Mouse (Mus musculus): ENCODE measurements around the gene Zfp704.

DNA sequence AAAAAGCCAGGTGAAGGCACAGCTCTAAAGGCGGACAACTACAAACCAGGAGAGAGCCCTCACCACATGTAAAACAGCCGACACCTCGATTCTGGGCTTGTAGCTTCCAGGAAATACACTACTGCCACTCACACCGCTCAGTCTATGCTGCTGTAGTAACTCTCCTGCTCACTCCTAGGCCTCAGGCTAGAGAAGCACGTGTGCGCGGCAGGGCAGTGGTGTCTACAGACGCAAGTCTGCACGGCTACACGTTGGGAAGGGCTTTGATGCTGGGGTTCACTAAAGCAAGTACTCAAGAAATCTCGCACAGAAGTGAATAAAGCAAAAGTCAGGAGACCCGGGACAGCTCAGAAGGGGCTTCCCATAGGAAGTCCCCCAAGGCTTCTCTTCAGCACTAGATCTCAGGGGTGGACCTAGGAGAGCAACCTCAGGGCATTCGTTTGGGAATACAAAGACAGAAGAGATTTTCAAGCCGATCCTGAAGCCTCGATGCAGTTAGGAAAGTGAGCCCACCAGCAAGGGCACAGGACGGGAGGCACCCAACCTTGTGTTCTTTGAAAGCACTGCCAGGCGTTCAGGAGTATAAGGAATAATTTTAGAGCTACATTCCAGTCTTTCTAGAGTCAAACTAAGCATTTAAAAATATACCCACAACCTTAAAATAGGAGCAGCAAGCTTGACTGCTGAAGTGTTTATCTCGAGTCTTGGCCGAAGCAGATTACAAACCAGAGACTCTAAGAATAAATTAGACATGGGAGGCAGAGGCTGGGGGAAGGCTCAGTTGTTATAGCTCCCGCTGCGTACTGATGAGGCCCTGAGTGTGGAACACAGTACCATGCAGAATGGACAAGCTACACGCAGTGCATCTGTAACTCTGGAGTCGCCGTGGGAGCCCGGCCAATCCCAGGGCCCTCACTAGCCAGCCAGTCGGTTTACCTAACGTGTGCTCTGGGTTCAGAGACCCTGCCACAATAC is 168.0 kb downstream of the Zfp704 start:
- TF ChIP-seq POLR2A (IDR thresholded peaks at IDR 0.05; ENCODE audit: control insufficient read depth, low read depth, low read length) = no peak
- TF ChIP-seq CTCF (IDR thresholded peaks at IDR 0.05; ENCODE audit: control insufficient read depth, insufficient read depth, insufficient replicate concordance, low read depth, low read length) = no peak
